Mouse (Mus musculus): ENCODE measurements around the gene Usmg5. TPM values are rescaled to one million over a fixed set of nuclear protein-coding genes. Genes with fewer than 3 reads are reported as not detected.
"Not testable (repeated sequence)": the region's sequence is repeated elsewhere in the genome, so short reads cannot be mapped to it uniquely, and the experiment has no call there.

The Usmg5 gene
- 1,106 TPM for polyA plus RNA-seq (2012; fragmentation: generic; extraction: Trizol)
- long read RNA-seq, experiment 1, transcript Usmg5-201 (4 exons, 362 nt), result major isoform, 254 of 260 reads
- long read RNA-seq, experiment 1, partial matches to known transcripts, result 2 of 260 reads
- long read RNA-seq, experiment 1, other reads (novel, unspliced or antisense), result 4 of 260 reads
- long read RNA-seq, experiment 2, transcript Usmg5-201 (4 exons, 362 nt), result major isoform, 37 of 41 reads
- long read RNA-seq, experiment 2, partial matches to known transcripts, result 0 of 41 reads
- long read RNA-seq, experiment 2, other reads (novel, unspliced or antisense), result 3 of 41 reads

DNA sequence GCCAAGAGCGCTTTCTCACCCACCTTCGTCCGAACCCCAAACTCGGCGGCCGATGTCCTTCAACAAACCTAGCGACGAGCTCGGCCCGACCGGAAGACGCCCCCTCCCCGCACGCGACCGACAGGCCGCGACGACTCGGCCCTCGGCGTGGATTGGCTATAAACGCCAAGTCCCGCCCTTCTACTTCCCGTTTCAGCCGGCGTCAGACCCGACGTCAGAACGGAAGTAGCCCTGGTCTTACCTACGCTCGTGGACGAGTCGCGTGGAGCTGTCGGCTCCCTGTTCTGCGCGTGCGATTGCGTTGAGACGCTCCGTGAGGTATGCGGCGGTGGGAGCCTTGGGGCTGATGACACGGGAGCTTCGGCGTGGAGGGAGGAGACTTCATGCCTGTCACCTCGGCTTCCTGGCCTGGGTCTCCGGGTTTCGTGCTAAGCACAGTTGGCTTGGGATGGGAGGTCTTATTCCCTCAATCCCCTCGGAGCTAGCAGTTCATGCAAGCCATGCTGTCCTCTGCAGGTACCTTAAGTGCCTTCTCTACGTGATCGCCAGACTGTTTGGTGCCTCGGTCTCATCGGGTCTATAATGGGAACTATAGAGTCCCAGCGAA, at the start of gene Usmg5, which contains the start of gene Pdcd11:
Usmg5 (minus strand) TSS at position 98 of the 607 bp plus-strand sequence.
Pdcd11 (plus strand) TSS at position 219 of the 607 bp plus-strand sequence.
- no peaks in the 10 kb centered on the region for H3K27me3 ChIP-seq (ENCODE audit: control insufficient read depth, insufficient read depth, insufficient read length)
- H3K79me3 ChIP-seq (ENCODE audit: low read depth), result peaks cover 74% of the 10 kb centered on the region
- peaks cover 97% of the 10 kb centered on the region for H3K79me2 ChIP-seq (ENCODE audit: control insufficient read depth, insufficient read depth)
- H3ac ChIP-seq (ENCODE audit: control insufficient read depth, insufficient read length, low read depth), result peak within 1 kb of the TSS; percentile 87
- H3K36me3 ChIP-seq (ENCODE audit: control insufficient read depth, insufficient read depth), result peaks cover 38% of the 10 kb centered on the region
- H3K4me3 ChIP-seq (ENCODE audit: insufficient read depth, poor library complexity, severe bottlenecking), result peak within 1 kb of the TSS; percentile 91
- TF ChIP-seq MAX (IDR thresholded peaks at IDR 0.05) (peak; percentile 95), USF1 (IDR thresholded peaks at IDR 0.05; ENCODE audit: low read depth) (no peak)

DNA sequence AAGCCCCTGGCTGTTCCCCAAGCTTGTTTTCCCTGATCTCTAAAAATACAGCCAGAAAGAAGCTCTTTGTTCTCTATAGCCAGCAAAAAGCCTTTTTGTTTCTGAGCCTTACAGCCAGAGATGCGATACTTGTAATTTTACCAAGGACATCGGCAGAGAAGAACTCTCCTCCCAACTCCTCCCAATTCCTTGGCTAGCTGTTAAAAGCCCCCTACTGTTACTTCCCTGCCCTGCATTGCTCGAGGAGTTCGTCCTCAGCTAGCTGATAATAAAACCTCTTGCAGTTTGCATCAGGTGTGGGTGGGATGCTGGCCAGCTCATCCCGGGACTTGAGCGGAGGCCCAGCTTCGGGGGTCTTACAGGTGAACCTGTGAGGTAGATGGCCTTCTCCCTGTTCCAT, 49.2 kb upstream of the Usmg5 start:
- not testable (repeated sequence) for H3K36me3 ChIP-seq (ENCODE audit: control insufficient read depth, insufficient read depth); H3K4me3 ChIP-seq (ENCODE audit: insufficient read depth, poor library complexity, severe bottlenecking); H3K79me2 ChIP-seq (ENCODE audit: control insufficient read depth, insufficient read depth); H3K27me3 ChIP-seq (ENCODE audit: control insufficient read depth, insufficient read depth, insufficient read length); H3K79me3 ChIP-seq (ENCODE audit: low read depth); H3ac ChIP-seq (ENCODE audit: control insufficient read depth, insufficient read length, low read depth)

DNA sequence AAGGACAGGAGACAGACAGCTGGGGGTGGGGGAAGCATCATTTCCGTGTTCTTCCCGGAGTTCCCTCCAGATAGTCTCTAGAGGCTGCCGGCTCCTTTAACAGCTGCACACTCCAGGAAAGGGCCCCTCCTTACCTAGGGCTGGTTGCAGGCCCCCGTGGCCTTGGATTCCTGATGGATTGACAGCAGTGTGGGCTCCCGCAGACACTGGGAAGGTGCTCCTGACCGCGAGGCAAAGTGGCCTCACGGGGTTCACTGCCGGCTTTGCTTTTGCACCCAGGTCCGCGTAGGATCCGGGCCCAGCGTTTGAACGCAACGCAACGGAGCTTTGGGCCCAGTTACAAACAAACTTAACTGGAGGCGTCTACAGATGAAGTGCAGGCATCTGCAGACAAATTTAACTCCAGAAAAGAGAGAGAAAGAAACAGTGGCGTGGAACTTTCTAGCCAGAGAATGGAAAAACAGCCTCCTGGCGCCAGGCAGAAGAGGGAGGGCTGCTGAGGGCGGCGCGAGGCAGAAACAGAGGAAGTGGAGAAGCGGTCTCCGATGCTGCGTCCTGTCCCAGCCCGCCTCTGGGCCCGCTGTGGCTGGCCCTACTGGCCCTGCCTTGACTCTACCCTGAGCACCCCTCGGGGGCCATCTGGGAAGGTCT, 47.4 kb upstream of the Usmg5 start, which contains the start of gene Calhm2:
Calhm2 (minus strand) TSS at position 524 of the 651 bp plus-strand sequence.
- Histone ChIP-seq H3K4me3 (ENCODE audit: insufficient read depth, poor library complexity, severe bottlenecking) (no peak within 1 kb of the TSS), H3ac (ENCODE audit: control insufficient read depth, insufficient read length, low read depth) (peak within 1 kb of the TSS; percentile 24), H3K27me3 (ENCODE audit: control insufficient read depth, insufficient read depth, insufficient read length) (no peaks in the 10 kb centered on the region), H3K79me3 (ENCODE audit: low read depth) (no peaks in the 10 kb centered on the region), H3K36me3 (ENCODE audit: control insufficient read depth, insufficient read depth) (no peaks in the 10 kb centered on the region), H3K79me2 (ENCODE audit: control insufficient read depth, insufficient read depth) (no peaks in the 10 kb centered on the region)
- TF ChIP-seq MYOG (IDR thresholded peaks at IDR 0.05; ENCODE audit: control insufficient read depth, extremely low read depth, insufficient read length) (no peak), CTCF (IDR thresholded peaks at IDR 0.05; ENCODE audit: control insufficient read depth, insufficient read depth, insufficient read length) (no peak), MAX (IDR thresholded peaks at IDR 0.05) (no peak)

DNA sequence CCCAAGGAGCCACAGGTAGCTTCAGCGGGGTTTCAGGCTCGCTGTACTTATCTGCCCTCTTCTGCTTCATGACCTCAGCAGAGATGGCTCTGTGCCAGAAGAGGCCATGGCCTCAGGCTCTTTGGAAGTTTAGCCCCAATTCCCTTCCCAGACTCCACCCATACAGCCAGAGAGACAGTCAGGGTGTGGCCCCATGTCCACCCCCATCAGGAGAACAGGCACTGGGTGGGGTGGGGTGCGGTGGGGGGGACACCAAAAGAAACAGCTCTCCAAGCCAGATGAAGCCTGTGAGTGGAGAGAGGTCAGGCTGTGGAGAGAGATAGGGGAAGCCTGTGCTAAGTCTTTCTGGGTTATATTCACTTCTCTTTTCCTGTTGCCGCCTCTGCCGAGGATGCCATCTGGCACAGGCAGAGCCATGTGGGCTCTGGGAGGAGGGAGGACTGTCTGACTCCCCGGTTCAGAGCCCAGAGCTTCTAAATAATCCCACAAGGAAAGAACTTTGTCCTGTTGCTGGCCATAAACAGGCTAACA, 46.7 kb upstream of the Usmg5 start:
- no peak overlapping the region for H3ac ChIP-seq (ENCODE audit: control insufficient read depth, insufficient read length, low read depth)

DNA sequence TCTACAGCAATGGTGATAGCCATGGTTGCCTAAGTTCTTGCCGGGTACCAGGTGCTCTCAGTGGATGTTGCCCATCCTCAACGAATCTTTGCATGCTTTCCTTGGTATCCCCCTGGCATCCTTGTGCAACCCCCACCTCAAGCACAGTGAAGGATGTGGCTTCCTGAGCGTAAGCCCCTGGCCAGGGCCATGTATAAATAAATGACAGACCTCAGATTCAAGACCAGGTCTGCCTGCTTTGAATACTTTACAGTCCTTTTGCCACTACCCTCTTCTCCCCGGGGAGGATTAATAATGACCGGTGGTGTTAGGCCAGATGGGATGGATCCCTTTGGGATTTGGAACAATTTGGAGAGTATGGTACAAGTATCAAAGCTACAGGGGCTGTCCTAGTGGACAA, 45.7 kb upstream of the Usmg5 start:
- Histone ChIP-seq H3ac (ENCODE audit: control insufficient read depth, insufficient read length, low read depth) (no peak overlapping the region), H3K4me3 (ENCODE audit: insufficient read depth, poor library complexity, severe bottlenecking) (no peak overlapping the region), H3K79me2 (ENCODE audit: control insufficient read depth, insufficient read depth) (no peaks in the 10 kb centered on the region), H3K36me3 (ENCODE audit: control insufficient read depth, insufficient read depth) (peaks cover 14% of the 10 kb centered on the region), H3K79me3 (ENCODE audit: low read depth) (no peaks in the 10 kb centered on the region), H3K27me3 (ENCODE audit: control insufficient read depth, insufficient read depth, insufficient read length) (no peaks in the 10 kb centered on the region)
- TF ChIP-seq USF1 (IDR thresholded peaks at IDR 0.05; ENCODE audit: low read depth), result no peak
- no peak for TF ChIP-seq FOSL1 (IDR thresholded peaks at IDR 0.05; ENCODE audit: insufficient read depth, low read length, poor library complexity, severe bottlenecking)
- no peak for TF ChIP-seq CTCF (IDR thresholded peaks at IDR 0.05; ENCODE audit: control insufficient read depth, insufficient read depth, insufficient read length)
- TF ChIP-seq MAX (IDR thresholded peaks at IDR 0.05), result no peak

More for the DNA sequence above, 46.7 kb upstream of the Usmg5 start:
- Histone ChIP-seq H3K79me3 (ENCODE audit: low read depth) (no peaks in the 10 kb centered on the region), H3K4me3 (ENCODE audit: insufficient read depth, poor library complexity, severe bottlenecking) (no peak overlapping the region), H3K36me3 (ENCODE audit: control insufficient read depth, insufficient read depth) (peaks cover 5% of the 10 kb centered on the region), H3K79me2 (ENCODE audit: control insufficient read depth, insufficient read depth) (no peaks in the 10 kb centered on the region), H3K27me3 (ENCODE audit: control insufficient read depth, insufficient read depth, insufficient read length) (no peaks in the 10 kb centered on the region)
- TF ChIP-seq MYOG (IDR thresholded peaks at IDR 0.05; ENCODE audit: control insufficient read depth, extremely low read depth, insufficient read length), result no peak
- no peak for TF ChIP-seq MYOD1 (IDR thresholded peaks at IDR 0.05; ENCODE audit: control insufficient read depth, insufficient read length, low read depth)
- TF ChIP-seq USF1 (IDR thresholded peaks at IDR 0.05; ENCODE audit: low read depth), result no peak
- TF ChIP-seq FOSL1 (IDR thresholded peaks at IDR 0.05; ENCODE audit: insufficient read depth, low read length, poor library complexity, severe bottlenecking), result no peak
- no peak for TF ChIP-seq CEBPB (IDR thresholded peaks at IDR 0.05; ENCODE audit: low read depth)
- no peak for TF ChIP-seq CTCF (IDR thresholded peaks at IDR 0.05; ENCODE audit: control insufficient read depth, insufficient read depth, insufficient read length)
- TF ChIP-seq MAX (IDR thresholded peaks at IDR 0.05), result no peak

DNA sequence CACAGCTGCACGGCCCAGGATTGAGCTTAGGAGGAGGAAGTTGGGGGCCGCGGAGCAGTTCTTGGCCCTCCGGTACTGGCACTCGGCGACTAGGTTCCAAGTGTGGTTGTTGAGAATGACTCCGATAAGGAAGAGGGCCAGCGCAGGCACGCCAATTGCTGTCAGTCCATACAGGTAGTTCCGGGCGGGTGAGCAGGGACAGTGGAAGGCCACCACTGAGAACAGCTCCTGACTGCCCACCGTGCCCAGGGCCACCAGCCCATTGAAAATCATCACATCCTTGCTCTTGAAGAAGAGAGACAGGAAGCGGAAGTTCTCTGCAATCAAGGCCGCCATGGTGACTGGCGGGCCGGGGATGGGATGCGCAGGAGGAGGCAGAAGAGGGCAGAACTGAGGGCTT, 45.1 kb upstream of the Usmg5 start:
- TF ChIP-seq MYOD1 (IDR thresholded peaks at IDR 0.05; ENCODE audit: control insufficient read depth, insufficient read length, low read depth) (no peak), MAX (IDR thresholded peaks at IDR 0.05) (no peak), MYOG (IDR thresholded peaks at IDR 0.05; ENCODE audit: control insufficient read depth, extremely low read depth, insufficient read length) (no peak), FOSL1 (IDR thresholded peaks at IDR 0.05; ENCODE audit: insufficient read depth, low read length, poor library complexity, severe bottlenecking) (no peak), CTCF (IDR thresholded peaks at IDR 0.05; ENCODE audit: control insufficient read depth, insufficient read depth, insufficient read length) (no peak), USF1 (IDR thresholded peaks at IDR 0.05; ENCODE audit: low read depth) (no peak), CEBPB (IDR thresholded peaks at IDR 0.05; ENCODE audit: low read depth) (no peak)
- Histone ChIP-seq H3ac (ENCODE audit: control insufficient read depth, insufficient read length, low read depth) (no peak overlapping the region), H3K27me3 (ENCODE audit: control insufficient read depth, insufficient read depth, insufficient read length) (no peaks in the 10 kb centered on the region), H3K36me3 (ENCODE audit: control insufficient read depth, insufficient read depth) (peaks cover 20% of the 10 kb centered on the region), H3K79me2 (ENCODE audit: control insufficient read depth, insufficient read depth) (no peaks in the 10 kb centered on the region), H3K4me3 (ENCODE audit: insufficient read depth, poor library complexity, severe bottlenecking) (no peak overlapping the region), H3K79me3 (ENCODE audit: low read depth) (no peaks in the 10 kb centered on the region)
